Mouse (Mus musculus) kidney, adult 11 months (tissue): Measurements from ENCODE around the gene Shb.
A peak's percentile ranks its signal among the peaks of the same experiment; 100 is the strongest.
"Not testable (repeated sequence)": the region's sequence is repeated elsewhere in the genome, so short reads cannot be mapped to it uniquely, and the experiment has no call there.

ENCODE experiments used
- DNase-seq: peaks from one replicate; pipeline ENCODE4 v3.0.0; 2022

Gene Shb

DNA sequence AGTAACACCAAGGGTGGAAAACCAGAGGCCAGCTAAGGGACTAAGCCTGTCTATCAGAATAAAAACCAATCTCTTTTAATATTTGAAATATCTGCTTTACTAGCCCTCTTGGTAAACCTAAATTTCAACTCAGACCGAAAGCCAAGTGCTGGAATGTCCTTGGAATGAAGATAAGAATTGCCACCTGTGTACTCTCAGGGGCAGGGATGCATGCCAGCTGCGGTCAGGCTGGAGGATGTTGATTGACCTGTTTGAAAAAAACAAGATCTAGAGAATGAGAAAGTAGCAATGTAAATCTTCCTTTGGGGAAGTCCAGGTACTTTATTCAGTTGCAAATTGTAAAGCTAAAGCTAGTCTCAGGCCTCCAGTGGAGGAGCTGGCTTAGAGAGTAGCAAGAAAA lies 150.1 kb downstream of the Shb start:
- DNase-seq, result not testable (repeated sequence)

DNA sequence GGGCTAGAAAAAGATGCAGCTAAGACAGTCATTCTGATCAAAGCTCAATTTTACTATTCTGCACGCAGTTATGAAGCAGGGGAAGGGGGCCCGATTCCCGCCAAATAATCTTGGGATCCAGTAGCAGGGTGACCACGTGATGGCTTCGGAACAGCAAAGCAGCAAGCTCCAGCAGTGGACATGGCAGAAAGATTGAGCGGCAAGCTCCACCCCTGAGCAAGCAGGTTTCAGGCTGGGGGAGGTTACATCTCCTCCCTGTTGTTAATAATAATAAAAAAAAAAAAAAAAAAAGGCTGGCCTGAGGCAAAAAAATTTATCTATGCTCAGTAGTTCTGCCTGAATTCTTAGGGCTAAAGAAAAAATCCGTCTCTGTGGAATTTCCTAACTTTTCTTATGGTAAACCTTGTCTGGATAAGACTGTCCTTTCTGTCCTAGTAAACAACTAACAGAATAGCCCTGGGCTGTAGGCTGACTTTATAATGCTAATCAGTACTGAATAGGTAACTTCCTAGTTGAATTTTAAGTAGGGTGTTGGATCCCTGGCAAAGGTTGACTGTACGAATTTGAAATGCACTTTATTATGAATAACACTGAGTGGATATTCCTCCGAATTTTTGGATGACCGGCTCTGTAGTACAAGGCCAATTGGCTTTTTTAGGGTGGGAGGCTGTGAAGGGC lies 151.2 kb downstream of the Shb start:
- peak; percentile 51 for DNase-seq

- DNase-seq, result no peak
Observed at GRCm38 (mm10) chr4:45376573-45376972, 155.7 kb downstream of the Shb start.

DNA sequence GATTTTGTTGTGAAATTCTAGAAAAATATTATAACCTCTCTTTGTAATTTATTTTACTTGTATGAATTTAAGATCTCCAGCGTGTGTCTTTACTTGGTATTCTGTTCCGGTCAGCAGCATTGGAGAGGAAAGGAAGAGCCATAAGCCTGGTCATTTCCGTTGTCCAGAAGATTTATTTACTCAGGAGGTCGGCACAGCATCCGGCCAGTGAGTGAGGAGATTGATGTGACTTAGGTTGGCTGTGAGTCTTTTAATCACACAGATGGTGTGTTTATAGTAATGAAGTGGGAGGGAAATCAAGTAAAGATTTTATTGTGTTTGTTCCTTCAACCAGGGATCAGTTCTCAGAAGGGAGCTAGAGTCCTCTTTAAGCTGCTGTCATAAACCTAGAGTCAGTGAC lies 157.4 kb downstream of the Shb start:
- DNase-seq, result no peak
